Mouse (Mus musculus): ENCODE results near the gene Ucp3. TPM values are rescaled to one million over a fixed set of nuclear protein-coding genes. Genes with fewer than 3 reads are reported as not detected.
"Not testable (repeated sequence)": the region's sequence is repeated elsewhere in the genome, so short reads cannot be mapped to it uniquely, and the experiment has no call there.

The Ucp3 gene
- total RNA-seq, 2 experiments from 2014 or later = 0.07 TPM; not detected in 1

DNA sequence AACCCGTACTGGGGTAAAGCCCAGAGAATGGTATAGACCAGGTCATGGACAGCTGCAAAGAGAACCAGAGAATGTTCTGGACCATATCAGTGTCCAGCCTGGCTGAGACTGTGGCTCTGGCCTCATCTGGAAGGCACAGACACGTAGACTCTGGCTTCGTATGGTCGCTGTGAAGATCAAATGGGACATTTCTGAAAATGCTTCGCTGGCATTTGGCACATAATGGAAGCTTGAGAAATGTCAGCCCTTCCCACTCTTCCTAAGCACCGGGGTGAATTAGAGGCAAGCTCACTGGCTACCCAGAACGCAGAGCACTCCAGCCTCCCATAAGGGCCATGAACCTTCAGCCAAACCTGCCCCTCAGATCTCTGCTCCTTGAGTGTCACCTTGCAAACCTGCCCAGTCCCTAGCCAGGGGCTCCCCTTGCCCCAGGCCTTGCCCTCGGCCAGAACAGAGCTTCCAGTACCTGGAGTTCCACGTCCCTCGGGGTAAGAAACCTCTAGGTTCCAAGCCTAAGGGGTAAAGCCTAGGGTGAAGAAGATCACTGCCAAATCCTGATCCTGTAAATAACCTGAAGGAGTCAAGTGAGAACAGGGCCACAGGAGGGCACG lies 1.9 kb upstream of the Ucp3 start:
- ATAC-seq (ENCODE audit: poor library complexity, severe bottlenecking) = no peak

- ATAC-seq (ENCODE audit: poor library complexity, severe bottlenecking) = no peak
These were observed 1.4 kb upstream of the Ucp3 start for GRCm38 (mm10) chr7:100471407-100471797.

- no peak for ATAC-seq (ENCODE audit: poor library complexity, severe bottlenecking)
These were observed 1.2 kb downstream of the Ucp3 start for GRCm38 (mm10) chr7:100473846-100474454.

DNA sequence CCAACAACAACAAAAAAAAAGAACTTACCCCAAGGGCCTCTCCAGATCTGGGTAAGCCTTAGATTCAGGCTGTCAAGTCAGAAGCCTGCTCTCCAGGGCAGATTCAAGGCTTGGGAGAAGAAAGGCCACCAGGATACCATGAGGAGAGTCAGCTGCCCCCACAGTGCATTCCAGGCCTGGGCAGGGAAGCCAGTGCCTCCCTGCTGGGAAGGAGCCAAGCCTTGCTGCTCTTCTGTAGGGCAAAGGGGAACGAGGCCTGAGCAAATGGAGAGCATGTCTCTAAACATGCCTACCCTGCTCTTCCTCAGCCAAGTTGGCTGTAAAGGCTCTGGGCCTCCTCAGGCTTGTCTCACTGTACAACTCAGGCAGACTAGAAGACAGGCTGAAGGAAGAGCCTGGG lies 1.9 kb downstream of the Ucp3 start:
- ATAC-seq (ENCODE audit: poor library complexity, severe bottlenecking) = no peak

- no peak for ATAC-seq (ENCODE audit: poor library complexity, severe bottlenecking)
These were observed 6.5 kb downstream of the Ucp3 start for GRCm38 (mm10) chr7:100479100-100479822.

DNA sequence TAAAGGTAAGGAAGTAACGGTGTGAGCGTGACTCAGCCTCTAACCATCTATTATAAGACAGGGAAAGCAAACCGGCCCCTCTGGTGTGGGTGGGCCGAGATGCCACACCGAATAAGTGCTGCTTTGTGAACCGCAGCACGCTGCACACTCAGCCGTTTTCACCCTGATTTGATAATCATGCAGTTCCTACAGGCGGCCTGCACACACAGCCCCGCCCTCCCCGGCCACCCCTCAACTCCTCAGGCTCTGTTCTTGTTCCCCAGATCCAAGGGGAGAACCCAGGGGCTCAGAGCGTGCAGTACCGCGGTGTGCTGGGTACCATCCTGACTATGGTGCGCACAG lies 7.0 kb downstream of the Ucp3 start:
- no peak for ATAC-seq (ENCODE audit: poor library complexity, severe bottlenecking)

- ATAC-seq (ENCODE audit: poor library complexity, severe bottlenecking) = no peak
These were observed 7.4 kb downstream of the Ucp3 start for GRCm38 (mm10) chr7:100480175-100480574.

GRCm38 (mm10) chr7:100482046-100482445 lies 9.3 kb downstream of the Ucp3 start:
- not testable (repeated sequence) for ATAC-seq (ENCODE audit: poor library complexity, severe bottlenecking)

GRCm38 (mm10) chr7:100484493-100484892 lies 11.7 kb downstream of the Ucp3 start:
- peak; percentile 95 for ATAC-seq (ENCODE audit: poor library complexity, severe bottlenecking)

DNA sequence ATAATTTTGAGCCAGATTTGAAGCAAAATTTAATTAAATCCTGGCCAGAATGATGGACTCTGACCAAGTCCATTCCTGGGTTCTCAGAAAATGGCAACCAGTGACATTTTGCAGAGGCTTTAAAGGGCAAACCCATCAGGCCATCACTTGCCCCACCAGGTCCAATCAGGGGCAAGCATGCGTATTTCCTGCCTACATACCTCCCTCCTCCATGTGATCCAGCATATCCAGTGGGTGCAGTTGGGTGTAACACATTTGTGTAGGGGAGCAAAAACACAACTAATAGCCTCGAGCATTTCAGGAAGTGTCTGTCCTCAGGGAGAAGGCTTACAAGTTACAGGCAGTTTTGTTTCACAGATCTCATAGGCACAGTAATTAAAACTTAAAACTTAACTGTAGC lies 14.5 kb downstream of the Ucp3 start:
- no peak; the same call in 1 of the 2 replicates for ATAC-seq (ENCODE audit: poor library complexity, severe bottlenecking)

DNA sequence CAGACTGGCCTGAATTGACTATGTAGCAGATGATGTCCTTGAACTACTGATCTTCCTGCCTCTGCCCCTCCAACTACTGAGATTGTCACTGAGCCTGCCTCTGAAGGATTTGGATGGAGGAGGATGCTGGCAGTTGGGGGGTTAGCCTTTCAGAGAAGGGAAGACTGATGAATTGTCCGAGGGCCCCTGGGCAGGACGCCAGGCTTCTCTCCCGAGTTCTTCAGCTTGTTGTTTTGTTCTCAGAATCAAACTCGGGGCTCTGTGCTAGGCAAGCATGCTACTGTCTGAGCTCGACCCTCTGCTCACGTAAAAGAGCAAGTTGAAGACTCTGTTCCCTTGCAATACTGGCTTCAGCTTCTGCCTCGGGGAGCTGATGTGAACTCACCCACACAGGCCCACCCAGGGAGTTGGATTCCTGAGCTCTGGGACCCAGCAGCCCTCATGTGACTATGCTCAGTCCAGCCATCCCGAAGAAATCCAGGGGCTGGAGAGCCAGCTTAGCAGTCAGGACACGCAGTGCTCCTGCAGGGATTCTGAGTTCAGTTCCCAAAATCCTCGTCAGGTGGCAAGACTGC lies 15.8 kb downstream of the Ucp3 start:
- ATAC-seq (ENCODE audit: poor library complexity, severe bottlenecking) = no peak

- ATAC-seq (ENCODE audit: poor library complexity, severe bottlenecking) = peak; percentile 33
These were observed 19.8 kb downstream of the Ucp3 start for GRCm38 (mm10) chr7:100492391-100493116.

GRCm38 (mm10) chr7:100493117-100493483 lies 20.3 kb downstream of the Ucp3 start, which contains the start of gene Ucp2:
TSS of gene Ucp2 (plus strand) at chr7:100493337.
- ATAC-seq (ENCODE audit: poor library complexity, severe bottlenecking) = peak; percentile 77

DNA sequence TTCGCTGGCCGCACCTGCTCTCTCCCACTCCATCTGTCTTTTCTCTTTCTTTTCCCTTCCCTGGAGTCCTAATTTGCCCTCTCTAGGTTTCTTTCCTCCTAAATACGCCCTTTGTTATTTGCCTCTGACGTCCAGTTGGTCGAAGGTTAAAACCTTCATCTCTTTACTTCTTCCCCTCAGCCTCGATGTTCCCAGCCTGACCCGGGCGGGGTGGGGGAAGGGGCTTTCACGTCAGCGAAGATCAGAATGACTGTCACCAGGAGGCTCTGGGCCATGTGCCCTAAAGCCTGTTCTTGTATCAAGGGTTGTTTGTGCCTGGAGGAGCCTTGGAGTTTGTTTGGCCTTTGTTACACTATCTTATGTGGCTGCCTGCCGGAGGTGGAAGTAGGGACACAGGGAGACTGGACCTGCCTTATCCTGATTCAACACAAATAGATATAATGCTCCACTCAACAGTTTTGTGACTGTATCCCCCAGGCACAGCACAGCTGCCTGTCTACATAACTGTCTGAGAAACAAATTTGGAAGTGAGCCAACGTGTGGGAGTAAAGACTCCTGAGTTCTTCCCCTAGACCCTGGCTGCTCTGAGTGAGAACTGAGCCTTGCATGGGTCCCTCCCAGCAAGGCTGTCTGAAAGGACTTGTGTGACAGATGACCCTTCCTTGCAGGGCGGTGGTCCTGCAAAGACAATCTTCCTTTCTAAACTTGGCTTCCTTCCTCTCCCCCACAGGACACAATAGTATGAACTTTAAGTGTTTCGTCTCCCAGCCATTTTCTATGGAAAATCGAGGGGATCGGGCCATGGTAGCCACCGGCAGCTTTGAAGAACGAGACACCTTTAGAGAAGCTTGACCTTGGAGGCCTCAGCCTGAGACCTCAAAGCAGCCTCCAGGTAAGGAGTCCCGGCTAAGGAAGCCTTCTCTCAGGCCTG lies 21.0 kb downstream of the Ucp3 start:
- peak; percentile 13 for ATAC-seq (ENCODE audit: poor library complexity, severe bottlenecking)

DNA sequence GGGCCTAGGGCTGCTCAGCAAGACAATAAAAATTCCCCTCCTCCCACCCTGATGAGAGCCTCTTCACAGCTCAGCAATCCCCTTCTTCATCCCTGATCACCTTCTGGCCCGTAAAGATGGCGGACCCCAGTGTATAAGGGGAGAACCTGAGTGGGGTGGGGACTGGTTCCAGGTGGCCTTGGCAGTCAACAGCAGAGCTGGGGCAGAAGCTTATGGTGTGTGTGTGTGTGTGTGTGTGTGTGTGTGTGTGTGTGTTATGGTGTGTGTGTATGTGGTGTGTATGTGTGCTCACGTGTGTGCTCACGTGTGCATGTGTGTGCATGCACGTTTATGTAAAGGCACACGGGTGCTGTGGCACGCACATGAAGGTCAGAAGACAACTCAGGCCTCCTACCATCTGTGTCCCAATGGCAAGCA lies 21.6 kb downstream of the Ucp3 start:
- no peak for ATAC-seq (ENCODE audit: poor library complexity, severe bottlenecking)

DNA sequence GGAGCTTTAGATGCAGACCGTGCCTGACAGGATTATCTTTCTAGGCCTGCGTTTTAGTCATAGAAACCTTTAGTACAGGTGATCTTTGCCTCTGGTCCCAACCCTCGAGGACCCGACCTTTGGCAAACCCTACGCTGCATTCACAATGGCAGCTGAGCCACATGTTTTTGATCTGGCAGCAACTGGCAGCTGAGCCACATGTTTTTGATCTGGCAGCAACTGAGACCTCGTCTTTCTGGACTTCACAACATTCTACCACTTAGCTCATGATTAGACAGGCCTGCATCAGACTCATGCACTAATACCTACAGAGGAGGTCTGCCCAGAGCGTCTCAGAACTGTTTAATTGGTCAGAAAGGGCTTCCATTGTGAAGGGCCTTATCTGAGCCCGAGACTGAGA lies 22.3 kb downstream of the Ucp3 start:
- no peak for ATAC-seq (ENCODE audit: poor library complexity, severe bottlenecking)

DNA sequence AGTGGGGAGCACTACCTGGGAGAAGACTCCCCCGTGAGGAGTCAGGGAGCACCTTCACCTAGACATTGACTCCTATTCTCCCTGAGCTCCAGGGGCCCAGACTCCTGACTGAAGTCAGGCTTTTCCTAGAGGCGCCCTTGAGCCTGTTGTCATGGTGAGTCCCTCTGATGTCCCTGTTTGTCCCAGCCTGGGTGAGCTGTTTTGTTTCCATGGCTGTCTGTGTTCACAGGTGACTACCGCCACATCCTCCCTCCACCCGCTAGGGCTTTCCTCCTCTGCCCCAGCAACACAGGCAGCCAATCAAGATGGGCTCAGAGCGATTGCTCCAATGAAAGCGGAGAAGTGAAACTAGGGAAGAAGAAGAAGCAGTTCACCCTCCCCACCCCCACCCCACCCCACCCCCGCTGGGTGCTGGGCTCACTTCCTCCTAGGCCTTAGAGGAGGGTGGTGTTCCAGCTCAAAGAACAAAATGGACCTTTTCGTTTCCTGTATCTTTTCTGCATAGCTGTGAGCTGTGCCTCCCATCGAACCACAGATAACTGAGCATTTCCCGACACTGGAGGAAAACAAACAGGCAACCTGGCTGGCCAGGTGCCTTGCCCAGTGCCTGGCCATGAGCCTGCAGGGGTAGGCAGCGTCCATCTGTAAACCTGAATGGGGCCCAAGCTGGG lies 22.9 kb downstream of the Ucp3 start:
- peak; percentile 74 for ATAC-seq (ENCODE audit: poor library complexity, severe bottlenecking)

DNA sequence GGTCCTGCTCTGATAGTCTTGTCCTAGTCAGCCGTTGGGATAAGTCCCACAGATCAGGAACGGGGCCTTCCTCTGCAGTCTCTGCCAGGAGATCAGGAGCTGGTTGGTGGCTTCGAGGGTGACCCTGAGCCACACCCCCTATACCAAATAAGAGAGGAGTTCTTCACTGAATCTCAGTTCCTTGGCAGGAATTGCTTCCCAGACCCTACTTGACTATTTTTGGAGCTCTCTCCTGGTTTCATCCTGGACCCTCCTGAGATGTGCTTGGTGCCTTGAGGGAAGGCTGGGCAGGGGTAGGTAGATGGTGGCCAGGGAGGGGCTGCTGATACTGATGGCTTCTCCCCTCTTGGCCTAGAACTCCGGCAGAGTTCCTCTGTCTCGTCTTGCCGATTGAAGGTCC lies 23.6 kb downstream of the Ucp3 start:
- ATAC-seq (ENCODE audit: poor library complexity, severe bottlenecking) = no peak

DNA sequence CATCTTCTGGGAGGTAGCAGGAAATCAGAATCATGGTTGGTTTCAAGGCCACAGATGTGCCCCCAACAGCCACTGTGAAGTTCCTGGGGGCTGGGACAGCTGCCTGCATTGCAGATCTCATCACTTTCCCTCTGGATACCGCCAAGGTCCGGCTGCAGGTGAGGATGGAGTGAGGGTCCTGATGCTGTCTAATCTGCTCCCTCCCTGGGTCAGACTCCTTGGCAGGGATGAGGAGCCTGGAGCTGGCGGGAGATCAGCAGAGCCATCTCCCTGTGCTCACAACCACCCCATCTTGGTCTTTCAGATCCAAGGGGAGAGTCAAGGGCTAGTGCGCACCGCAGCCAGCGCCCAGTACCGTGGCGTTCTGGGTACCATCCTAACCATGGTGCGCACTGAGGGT lies 24.0 kb downstream of the Ucp3 start:
- no peak for ATAC-seq (ENCODE audit: poor library complexity, severe bottlenecking)

GRCm38 (mm10) chr7:100497402-100497801 lies 24.6 kb downstream of the Ucp3 start:
- ATAC-seq (ENCODE audit: poor library complexity, severe bottlenecking) = no peak

All from megakaryocyte, adult 5-6 weeks (primary cell).